Mouse (Mus musculus) right cerebral cortex, postnatal 36 days (tissue): ENCODE results near the gene Olfr64.

Experiments used
- DNase-seq, 2 experiments: peaks; one replicate each; pipeline ENCODE4 v3.0.0; 2022; ENCODE audit warnings: low spot score in 2 of 2, mixed read lengths in 1 of 2

Olfr64 gene

DNA sequence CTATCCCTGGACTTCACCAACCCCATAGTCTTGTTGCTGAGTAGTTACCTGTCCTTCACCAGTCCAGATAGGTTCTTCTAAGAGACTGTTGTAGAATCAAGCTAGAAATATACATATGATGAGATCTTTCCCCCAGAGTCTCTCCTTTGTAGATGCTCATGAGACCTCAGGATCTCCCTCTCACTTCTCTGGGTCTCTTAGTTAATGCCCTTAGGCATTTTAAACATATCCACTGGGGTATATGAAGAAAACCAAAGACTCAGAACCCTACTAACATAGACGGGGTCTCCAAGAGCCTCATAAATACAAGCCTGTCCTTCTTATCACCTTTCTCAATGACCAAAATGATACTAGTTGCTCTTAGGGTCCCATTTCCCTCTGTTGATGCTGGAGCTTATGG lies at the start of gene Olfr64:
TSS of gene Olfr64 (minus strand) at position 101 of the 400 bp plus-strand sequence.
- DNase-seq = no peak

DNA sequence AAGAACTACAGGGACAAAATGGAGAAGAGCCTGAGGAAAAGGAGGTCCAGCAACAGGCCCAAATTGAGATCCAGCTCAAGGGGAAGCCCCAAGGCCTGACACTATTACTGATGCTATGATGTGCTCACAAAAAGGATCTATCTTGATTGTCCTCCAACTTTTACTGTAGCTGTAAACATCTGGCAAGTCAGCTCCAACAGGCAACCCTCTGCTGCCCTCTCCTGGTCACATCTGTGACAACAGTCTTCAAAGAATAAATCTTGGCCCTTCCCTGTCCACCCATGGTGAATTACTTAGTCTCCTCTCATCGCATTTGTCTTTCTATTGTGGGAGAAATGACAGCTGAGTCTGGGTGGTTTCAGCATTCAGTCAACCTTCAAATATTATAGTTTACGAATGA lies 48.4 kb upstream of the Olfr64 start:
- no peak for DNase-seq

DNA sequence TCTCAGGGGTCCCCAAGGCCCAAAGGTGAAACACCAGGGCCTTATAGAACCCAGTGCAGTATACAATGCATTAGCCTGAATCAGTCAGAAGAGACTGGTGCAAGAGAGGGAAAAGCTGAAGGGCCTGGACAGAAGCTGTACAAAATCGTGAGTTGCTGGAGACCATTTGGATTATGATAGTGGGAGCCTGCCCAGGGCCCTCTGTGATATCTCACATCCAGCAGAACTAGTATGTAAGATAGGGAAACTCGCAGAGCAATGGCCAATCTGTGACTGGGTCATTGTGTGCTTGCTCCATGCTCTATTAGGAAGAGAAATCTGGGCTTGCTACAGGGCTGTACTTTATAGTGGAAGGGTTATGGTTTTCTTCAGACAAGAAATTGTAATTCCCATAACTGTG lies 40.0 kb upstream of the Olfr64 start, which contains the start of gene Olfr632:
TSS of gene Olfr632 (plus strand) at position 84 of the 400 bp plus-strand sequence.
- DNase-seq = no peak

DNA sequence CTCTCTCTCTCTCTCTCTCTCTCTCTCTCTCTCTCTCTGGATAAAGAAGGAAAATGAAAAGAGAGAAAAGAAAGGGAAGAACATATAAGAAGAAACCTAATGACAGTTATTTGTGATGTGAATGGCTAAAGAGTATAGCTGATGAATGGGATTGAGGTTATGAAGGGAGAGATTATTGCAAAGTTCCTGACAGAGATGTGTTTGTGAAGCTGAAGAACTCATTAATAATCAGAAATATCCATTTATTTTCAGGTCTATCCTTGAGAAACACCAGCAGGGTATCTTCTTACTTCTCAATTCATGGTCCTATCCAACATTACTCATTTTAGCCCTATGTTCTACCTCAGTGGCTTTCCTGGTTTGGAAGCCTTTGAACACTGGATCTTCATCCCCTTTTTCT lies 34.2 kb upstream of the Olfr64 start, which contains the start of gene Olfr631:
TSS of gene Olfr631 (plus strand) at position 301 of the 400 bp plus-strand sequence.
- no peak for DNase-seq

DNA sequence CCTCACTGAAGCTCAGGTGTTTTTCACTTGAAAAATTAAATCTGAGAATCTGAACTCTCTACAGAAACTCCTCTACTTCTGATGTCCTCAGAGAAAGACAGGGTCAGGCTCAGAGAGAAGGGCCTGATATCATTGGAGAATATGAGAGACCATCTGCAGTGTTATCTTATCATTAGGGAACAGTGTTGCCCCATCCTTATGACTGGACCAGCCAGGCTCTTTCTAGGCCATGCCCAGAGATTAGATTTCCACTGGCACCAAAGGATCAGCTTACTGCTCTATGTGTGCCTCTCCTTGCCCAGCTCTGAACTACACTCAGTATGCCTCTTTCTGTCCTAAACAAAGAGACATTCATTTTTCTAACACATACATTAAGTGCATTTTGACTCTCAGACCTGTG lies 21.1 kb upstream of the Olfr64 start:
- DNase-seq = no peak

DNA sequence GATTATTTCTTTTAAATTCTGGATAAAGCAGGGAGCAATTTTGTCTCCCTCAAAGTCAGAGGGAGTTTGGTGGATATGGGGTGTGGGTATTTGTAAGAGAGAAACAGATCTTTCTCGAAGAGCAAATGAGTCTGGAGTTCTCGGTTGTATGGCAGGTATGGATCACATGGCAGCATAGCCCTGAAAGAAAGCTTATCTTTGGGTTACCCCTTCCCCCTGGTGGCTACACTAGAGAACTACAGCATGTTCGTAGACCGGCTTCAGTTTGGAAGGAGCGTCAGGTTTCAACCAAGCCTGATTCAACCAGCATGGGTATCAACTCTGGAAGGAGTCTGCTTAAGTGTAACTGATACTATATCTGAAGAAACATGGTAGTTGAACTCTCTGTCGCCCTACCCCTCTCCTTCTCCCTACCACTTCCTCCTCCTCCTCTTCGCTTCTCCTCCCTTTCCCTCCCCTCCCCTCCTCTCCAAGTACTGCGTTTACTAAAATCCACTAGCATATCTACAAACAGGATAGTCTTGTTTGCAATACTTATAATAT lies 18.8 kb upstream of the Olfr64 start:
- DNase-seq = no peak

DNA sequence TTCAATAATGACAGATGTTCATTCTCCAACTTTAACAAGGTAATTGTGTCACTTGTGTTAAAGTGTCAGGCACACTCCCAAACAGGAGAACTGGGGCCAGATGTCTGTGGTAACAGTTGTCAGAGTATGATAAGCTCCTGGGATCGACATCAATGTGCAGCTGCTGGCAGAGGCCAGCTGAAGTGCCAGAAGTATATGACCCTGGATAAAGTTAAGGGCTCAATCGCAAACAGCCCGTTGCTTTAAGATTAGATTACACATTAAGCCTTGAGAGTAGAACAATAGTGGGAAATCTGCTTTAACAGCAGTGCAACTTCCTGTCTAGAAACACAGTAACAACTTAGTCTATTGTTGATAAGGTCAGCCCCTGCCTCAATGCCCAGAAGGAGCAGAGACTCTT lies 15.8 kb upstream of the Olfr64 start:
- DNase-seq = no peak

DNA sequence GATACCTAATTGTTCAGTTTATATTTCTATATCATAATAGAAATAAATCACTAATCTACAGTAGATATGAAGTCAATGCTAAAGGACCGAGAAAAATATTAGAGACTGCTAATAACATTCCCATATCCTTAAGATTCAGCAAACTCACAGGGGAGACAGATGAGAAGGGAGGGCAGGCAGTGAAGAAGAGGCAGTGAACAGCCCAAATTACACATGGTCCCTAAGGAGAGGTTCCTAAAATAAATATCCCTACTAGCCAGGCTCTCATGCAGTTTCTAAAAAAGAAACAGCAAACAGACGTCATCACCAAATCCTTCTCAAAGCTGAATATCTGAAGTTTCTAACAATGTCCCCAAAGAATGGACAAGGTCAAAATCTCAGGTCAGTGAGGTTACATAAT lies 8.9 kb upstream of the Olfr64 start, which contains the start of gene Olfr65:
TSS of gene Olfr65 (plus strand) at position 301 of the 400 bp plus-strand sequence.
- no peak for DNase-seq

DNA sequence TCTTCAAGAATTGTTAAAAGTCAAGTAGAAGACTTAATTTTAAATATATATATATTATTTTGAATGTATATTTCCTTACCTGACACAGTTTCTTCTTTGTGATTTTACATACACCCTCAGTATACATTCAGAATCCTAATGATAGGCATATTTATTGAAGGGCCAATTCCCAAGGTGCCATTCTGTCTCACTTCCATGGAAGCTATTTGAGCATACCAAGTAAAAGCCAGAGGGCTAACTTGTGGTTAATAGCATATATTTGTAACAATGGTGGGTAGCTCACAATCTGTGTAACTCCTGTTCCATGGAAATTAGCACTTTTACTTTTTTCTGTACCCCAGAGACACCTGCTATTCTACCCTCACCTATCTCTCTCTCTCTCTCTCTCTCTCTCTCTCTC lies 8.1 kb downstream of the Olfr64 start, which contains the start of gene Olfr66:
TSS of gene Olfr66 (minus strand) at position 101 of the 400 bp plus-strand sequence.
- DNase-seq = no peak

DNA sequence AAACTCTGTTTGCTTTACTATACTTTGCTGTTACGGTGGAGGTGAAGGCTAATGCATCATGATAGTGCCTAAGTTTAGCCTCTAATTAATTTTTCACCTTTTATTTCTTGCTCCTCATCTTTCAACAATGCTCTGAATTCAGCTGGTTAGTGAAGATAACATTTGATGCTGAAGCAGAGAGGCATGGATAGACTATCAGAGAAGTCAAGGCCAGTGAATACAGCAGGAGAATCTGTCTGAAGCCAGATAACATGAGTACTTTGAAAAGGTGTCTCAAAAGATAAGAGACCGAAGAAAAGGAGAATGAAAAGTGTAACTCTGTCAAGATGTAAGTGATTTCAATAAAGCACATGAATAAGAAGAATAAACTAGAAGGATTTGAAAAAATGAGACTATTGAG lies 17.2 kb downstream of the Olfr64 start:
- DNase-seq = no peak

DNA sequence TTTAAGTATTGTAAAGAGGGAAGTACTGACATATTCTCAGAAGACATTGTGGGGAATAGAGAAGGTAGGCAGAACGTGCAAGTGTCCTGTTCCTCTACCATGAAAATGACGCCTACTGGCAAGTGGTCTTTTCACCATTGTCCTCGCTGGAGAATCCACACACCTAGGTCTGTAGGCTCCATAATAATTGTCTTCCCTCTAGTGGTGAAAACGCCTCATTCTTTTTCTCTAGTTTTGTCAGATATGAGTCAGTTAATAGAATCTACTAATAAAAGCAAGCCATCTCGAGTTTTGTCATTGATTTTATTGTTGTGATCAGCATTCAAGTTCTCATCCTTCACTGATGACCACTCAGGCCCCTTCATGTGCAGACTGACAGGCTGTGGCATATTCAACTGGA lies 19.8 kb downstream of the Olfr64 start:
- DNase-seq = no peak

DNA sequence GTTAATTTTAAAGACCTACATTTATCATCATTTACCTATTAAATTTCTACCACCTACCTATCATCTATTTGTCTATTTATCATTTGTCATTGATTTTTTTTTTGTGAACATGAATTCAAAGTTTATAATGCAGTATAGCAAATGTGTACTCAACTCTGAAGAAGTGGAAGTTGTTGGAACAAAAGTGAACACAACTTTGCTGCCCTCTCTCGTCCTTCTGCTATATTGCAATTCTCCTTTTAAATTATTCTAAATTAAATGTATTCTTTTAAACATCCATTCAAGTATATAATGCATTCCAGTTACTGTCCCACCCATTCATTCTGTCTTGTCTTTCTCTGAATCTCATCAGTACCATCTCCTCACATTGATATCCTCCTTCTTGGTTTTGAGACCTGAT lies 21.2 kb downstream of the Olfr64 start:
- DNase-seq = no peak

DNA sequence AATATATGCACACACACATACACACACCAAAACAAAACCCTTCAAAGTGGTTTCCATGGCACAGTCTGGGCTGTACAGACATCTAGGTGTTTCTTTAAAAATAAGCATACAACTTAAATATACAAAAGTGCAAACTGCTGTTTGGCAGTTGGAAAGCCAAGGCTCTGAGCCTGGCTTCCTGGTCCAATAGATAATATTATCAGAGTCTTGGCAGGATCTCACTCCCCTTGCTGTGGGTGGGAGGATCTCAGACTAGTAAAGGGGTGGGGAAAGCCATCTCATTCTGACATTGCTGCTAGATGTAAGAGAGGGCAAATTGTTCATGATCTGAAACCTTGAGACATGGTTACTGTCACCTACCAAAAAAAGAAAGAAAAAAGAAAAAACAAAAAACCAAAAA lies 23.6 kb downstream of the Olfr64 start:
- DNase-seq = no peak

DNA sequence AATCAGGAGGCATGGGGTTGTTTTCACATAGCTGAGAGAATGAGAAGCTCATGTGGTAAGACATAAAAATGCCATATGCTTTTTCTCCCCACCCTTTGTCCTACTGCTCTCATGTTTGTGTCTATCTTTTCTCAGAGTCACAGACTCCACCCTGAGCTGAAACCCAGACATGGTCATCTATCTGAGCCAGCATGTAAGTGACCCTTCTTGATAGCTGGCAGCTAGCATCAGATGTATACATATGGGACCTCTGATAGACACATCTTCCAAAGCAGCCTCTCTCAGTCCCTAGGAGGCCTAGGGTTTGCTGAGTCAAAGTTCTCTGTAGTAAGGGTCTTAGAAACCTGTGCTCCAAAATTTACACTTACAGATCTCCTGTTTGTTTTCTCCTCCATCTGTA lies 28.6 kb downstream of the Olfr64 start:
- DNase-seq = no peak

DNA sequence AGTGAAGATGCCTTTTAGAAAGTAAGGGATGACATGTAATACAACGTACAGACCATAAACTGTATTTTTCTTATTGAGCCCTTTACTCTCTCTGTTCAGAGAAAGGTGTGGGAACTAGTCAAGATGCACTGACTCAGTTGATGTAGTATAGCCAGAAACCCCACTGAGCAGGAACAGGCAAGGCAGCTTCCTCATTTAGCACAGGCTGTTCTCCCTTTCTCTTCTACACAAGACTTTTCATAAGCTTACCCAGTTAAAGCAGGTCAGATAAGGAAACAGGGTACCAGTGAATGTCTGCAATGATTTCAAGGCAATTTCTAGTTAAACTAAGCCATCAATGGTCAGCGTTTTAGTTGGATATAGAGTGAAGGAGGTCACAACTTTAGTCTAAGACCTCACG lies 32.8 kb downstream of the Olfr64 start:
- DNase-seq = no peak

DNA sequence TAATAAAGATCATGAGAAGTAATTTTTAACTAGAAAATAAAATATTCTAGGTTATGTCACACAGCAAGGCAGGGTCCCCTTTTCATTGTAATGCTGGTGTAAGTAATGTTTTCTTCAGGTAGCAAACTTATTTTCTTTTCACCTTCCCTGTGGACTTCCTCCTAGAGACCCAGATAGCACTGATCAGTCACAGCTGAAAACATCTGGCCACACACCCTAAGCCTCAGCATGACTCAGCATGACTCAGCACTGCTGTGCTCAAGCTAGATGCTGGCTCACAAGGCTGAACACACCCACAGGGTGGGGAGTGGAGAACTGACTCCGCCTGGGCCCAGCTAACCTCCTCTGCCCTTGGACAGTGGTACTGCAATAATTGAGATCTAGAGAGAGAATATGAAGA lies 33.4 kb downstream of the Olfr64 start:
- no peak for DNase-seq

DNA sequence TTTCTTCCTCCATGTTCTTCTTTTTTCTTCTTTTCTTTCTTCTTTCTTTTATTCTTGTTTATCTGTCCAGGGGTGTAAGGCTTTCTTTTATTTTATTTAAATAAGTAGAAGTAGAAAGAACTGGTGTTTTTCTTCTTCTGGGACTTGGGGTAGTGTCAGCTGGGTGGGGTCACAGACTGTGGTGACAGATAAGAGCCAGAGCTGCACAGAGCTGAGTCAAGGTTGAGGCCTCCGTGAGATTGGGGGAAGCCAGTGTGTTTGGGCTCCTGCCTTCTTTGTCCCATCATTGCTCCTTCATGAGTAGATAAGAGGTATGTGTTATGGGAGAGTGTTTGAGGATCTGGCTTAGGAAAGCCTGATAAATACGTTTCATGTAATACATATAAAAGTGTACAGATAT lies 35.2 kb downstream of the Olfr64 start:
- DNase-seq = no peak

DNA sequence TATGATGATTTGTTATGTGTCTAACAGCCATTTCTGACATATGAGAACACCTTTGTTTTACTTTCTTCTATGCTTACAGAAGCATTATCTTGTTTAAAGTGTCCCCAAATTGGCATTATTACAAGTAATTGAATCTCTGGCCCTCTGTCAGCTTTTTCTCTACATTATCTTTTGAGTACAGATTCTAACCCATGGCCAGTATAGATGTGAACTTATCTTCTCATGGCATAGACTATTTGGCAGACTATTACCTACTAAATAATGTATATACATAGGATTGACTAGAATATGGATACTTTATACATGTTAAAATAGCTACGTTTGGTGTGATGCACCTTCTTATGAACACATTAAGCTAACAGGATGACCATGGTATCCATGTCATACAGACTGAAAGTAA lies 39.6 kb downstream of the Olfr64 start:
- no peak for DNase-seq

DNA sequence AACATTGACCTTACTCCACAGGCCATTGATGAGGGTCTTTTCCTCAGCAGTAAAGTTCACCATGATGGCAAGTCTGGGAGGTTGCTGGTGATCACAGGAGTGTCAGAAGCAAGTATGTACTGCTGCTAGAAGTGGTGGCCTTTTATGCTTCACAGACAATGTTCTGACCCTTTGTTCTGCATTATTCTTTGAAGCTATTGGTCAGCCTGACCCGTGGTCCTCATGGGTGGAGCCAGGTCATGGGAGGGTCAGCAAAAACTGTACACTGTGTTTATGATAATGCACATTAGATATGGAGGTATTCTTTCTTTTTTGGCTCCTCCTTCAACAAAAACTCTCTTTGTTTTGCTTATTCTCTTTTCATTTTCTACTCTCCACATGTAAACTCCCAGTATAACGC lies 41.2 kb downstream of the Olfr64 start, which contains the start of gene Hbb-y:
TSS of gene Hbb-y (minus strand) at position 127 of the 400 bp plus-strand sequence.
- DNase-seq = no peak

DNA sequence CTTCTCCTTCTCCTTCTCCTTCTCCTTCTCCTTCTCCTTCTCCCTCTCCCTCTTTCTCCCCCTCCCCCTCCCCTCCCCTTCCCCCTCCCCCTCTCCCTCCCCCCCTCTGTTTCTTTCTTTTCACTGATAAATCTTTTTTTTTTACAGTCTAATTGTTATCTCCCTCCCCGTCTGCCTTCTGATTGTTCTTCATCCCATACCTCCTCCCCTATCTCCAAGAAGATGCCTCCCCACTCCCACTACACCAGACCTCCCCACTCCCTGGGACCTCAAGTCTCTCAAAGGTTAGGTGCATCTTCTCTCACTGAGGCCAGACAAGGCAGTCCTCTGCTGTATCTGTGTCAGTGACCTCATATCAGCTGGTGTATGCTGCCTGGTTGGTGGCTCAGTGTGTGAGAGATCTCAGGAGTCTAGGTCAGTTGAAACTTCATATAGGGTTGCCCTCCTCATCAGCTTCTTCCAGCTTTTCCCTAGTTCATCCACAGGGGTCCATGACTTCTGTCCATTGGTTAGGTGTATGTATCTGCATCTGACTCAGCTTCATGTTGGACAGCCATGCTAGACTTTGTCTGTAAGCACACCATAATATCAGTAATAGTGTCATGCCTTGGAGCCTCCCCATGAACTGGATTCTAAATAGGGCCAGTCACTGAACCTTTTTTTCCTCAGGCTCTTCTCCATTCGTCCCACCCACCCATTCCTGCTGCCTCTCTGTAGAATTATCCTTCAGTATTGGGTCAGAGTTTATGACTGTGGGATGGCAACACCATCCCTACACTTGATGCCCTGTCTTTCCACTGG lies 49.6 kb downstream of the Olfr64 start:
- DNase-seq = no peak

DNA sequence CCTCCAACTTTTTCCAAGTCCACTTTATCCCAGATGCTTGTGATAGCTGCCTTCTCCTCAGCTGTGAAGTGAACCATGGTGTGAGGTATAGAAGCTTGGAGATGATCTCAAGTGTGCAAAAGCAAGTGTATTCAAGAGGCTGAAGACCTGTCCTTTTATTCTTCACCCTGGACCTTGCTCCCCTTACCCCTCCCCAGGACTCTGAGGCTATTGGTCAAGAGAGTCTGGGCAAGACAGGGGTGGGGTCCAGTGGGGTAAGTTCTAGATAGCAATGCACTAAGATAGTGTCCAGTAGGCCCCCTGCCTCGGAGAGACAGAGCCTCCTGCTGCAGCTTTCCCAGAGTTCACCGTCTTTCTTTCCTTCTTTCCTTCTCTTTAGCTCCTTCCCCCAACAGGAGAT lies 51.3 kb downstream of the Olfr64 start, which contains the start of gene Hbb-bh1:
TSS of gene Hbb-bh1 (minus strand) at position 131 of the 400 bp plus-strand sequence.
- DNase-seq = no peak

DNA sequence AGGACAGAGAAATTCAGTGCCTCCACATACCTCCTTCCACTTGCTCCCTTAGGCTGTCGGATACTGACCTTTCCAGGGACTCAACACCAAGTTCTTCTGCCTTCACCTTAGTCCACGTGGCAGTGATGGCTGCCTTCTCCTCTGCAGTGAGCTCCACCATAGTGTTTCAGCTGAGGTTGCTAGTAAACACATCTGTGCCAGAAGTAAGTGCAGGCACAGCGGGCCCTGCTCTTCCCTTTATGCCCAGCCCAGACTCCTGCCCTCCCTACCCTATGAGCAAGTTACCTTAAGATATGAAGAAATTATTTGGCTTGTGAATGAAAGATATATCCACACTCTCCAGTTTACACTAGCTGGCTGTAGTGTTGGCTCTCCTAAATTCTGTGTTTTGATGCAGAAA lies 54.0 kb downstream of the Olfr64 start, which contains the start of gene Hbb-bh2:
TSS of gene Hbb-bh2 (minus strand) at position 253 of the 400 bp plus-strand sequence.
- no peak for DNase-seq
